Mouse (Mus musculus) left cerebral cortex, adult 6 months (tissue): ENCODE results near the gene Kctd2. TPM values are rescaled to one million over a fixed set of nuclear protein-coding genes. Genes with fewer than 3 reads are reported as not detected.

Source experiments
- long read RNA-seq, 2 experiments: library from polyadenylated mRNA; unstranded; transcript quantifications; one replicate each; pipeline ENCODE4 v2.0.0; 2019 to 2020
- polyA plus RNA-seq: library from polyadenylated mRNA; unstranded; fragments of <200 nt; fragmentation: Nextera tagmentation; gene quantifications from 2 replicates; pipeline ENCODE4 v1.2.3, GENCODE M21; 2021

Gene Kctd2
- 8.4 and 9.6 TPM in 2 replicates for polyA plus RNA-seq
- long read RNA-seq, experiment 1, partial matches to known transcripts: 7 of 12 reads
- long read RNA-seq, experiment 1, other reads (novel, unspliced or antisense): 1 of 12 reads
- long read RNA-seq, experiment 2, partial matches to known transcripts: 16 of 18 reads
- long read RNA-seq, experiment 2, other reads (novel, unspliced or antisense): 2 of 18 reads

DNA sequence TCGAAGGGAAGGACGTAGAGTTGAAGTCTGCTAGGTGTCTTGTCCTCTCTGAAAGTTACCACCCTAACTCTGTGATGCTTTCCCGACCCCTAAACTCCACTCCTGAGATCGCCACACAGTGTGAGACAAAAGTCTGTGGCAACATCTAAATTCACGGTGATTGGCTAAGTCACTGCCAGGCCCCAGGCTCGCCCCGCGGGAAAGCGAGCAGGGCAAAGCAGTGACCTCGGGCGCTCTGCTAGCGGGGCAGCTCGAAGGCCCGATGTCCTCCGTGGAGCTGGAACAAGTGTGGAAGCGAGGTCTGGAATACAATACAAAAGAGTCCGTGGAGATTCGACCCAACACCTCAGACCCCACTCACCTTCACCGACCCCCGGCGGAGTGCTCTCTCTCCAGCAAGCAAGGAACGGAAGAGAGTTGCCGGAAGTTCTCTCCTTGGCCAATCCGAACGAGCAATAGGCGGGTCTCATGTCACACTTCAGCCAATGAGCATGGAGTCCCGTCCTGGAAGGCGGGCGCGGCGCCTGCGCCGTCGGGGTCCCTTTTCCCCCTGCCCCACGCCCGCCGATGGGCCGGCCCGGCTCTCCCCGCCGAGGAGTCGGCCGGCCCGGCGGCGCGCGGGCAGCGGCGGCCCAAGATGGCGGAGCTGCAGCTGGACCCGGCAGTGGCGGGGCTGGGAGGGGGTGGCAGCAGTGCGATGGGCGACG is at the start of gene Kctd2, which contains the start of gene Atp5h:
Gene Kctd2 (plus strand): TSS at position 598 of the 707 bp plus-strand sequence.
Gene Atp5h (minus strand): TSS at position 432 of the 707 bp plus-strand sequence.

DNA sequence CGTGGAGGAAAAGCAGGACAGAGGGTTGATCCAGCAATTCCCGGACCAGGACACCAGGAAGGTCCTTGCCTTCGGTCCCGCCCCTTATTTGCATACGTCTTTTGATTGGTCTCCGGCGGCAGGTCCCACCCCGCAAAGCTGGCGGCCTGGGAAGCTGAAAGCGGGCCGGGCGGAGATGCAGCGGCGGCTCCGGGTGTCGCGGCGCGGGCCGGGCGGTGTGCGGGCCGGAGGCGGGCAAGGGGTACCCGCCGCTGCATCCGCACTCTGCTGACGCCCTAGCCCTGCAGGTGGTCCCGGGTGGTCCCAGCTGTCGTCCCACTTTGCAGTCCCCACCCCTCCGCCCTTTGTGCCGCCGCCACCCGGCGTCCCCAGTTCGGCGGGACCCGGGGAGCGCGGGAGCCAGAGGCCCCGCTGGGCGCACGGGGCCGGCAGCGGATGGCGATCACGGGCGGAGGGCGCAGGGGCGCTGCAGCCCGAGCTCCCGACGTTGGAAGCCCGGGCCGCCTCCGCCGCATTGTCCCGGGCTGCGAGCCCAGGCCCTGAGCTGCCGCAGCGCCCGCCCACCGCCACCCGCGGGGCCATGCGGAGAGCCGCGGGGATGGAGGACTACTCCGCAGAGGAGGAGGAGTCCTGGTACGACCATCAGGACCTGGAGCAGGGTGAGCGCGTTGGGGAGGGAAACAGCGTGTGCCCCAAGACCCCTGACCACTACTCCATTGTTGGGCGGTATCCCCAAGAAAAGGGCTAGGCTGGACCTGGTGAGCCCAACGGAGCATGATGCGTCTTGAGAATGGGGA is 38.0 kb upstream of the Kctd2 start, which contains the start of gene Cdr2l:
Gene Cdr2l (plus strand): TSS at position 174 of the 797 bp plus-strand sequence.

DNA sequence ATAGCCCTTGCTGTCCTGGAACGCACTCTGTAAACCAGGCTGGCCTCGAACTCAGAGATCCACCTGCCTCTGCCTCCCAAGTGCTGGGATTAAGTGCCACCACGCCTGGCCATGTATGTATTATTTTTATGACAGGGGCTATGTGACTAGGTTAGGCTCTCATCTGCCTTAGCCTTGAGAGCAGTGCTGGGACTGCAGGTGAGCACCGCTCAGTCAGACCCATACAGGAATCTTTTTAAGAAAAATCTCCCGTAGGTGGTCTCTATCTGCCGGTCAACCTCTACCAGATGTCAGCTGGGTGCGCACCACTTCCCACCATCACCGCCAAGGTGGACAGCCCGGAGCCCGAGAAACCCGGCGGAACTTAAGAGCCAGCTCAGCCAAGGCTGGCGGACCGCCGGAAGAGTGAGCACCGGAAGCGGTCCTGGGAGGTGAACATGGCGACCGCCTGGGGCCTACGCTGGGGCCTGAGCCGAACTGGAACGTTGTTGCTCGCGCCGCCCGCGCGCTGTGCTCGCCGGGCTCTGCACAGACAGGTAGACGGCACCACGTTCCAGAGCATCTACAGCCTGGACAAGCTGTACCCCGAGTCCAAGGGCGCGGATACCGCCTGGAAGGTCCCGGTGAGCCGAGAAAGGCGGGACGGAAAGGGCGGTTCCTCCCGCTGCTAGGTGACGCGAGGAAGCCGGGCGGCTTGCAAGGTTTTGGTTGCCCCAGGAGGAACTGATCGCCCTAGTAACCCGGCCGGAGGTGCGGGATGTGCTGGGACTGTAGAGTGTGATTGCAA is 16.4 kb upstream of the Kctd2 start, which contains the start of gene Mrpl58:
Gene Mrpl58 (plus strand): TSS at position 415 of the 787 bp plus-strand sequence.

DNA sequence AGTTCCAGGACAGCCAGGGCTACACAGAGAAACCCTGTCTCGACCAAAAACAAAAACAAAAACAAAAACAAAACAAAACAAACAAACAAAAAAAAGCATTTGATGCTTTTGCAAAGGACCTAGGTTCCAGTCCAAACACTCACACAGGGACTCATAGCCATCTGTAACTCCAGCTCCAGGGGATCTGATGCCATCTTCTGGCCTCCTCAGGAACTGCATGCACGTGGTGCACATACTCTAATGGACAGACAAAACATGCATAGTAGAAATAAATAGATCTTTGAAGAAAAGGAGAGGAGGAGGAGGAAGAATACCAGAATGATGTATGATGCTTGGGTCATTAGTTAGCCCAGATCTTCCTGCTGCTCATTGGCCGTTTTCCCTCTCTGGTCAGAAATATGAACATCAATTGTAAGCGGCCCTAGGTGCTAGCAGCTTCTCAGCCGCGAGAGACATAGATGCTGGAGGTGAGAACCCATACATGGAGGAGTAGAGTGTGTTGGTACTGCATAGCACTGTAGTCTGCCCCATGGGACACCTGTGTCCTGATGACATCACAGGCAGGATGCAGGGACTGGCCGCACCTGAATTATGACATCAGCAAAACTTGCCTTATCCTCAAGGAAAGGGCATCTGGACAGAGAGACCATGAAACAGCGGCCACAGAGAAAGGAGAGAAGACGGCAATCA is 20.1 kb downstream of the Kctd2 start, which contains the start of gene Trim80:
Gene Trim80 (plus strand): TSS at position 640 of the 690 bp plus-strand sequence.

DNA sequence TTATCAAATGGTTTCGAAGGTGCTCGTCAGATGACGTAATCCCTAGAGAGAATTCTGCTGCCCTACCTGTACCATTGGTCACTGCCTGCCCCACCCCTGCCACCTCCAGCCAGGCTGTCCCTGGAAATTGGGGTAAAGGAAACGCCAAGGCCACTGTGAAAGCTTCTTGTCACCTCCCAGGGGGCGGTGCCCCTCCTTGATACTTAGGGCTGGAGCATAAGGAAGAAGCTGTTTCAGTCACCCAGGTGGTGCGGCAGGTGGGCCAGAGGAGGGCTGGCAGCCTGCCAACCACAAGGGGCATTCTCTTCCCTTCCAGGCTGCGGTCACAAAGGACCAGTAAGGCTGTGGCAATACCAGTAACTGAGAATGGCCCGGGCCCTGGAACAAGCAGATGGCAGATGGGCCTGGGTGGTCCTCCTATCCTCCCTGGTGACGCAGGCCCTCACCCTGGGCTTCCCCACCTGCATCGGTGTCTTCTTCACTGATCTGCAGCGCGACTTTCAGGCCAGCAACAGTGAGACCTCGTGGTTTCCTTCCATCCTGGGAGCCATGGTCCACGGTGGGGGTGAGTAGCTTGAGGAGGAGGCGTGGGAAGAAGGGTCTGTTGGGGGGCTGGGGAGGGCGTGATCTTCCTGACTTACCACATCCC is 42.4 kb downstream of the Kctd2 start, which contains the start of gene Slc16a5:
Gene Slc16a5 (plus strand): TSS at position 232 of the 649 bp plus-strand sequence.

DNA sequence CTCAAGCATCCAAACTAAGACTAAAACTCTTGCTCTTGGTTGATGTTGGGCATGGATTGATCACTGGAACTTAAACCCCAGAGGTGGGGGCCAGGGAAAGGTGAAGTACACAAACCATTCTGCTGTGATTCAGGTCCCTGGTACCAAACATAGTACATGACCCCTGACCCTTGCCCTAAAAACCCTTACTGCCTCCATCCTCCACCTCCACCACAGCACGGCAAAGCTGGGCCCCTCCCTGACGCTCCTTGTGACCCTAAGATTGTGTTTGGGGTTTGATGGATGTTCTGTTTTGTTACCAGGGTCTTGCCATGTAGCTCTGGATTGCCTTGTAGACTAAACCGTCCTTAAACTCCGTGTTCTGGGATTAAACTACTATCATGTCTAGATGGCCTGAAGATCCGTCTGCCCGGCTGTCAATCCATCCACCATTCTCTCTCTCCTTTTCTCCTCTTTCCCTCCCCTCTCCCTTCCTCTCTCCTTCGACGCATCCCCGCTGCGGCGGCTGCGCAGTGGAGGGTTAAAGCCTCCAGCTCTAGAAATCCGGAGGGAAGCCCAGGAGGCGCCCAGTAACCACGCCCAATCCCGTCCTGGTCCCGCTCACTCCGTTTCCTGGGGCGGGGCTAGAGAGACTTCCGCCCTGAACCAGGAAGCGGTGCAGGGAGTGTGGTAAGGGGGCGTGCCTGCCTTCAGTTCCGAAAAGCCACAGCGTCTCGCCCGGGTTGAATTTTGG is 55.3 kb downstream of the Kctd2 start, which contains the start of gene Armc7:
Gene Armc7 (plus strand): TSS at position 643 of the 733 bp plus-strand sequence.

Other genes with a start within 250 kb of the Kctd2 start
- 13.6 and 21.7 TPM in 2 replicates for gene Tmem104, start 232.6 kb upstream of the Kctd2 start, polyA plus RNA-seq
- 47.6 and 49.6 TPM in 2 replicates for gene Nat9, start 232.3 kb upstream of the Kctd2 start, polyA plus RNA-seq
- gene Grin2c, start 152.9 kb upstream of the Kctd2 start, polyA plus RNA-seq: 2.8 and 6.7 TPM in 2 replicates
- gene Fdxr, start 143.1 kb upstream of the Kctd2 start, polyA plus RNA-seq: 7.4 and 8.5 TPM in 2 replicates
- gene Fads6, start 122.5 kb upstream of the Kctd2 start, polyA plus RNA-seq: 2.0 and 2.5 TPM in 2 replicates
- 1.2 and 2.5 TPM in 2 replicates for gene Otop2, start 113.0 kb upstream of the Kctd2 start, polyA plus RNA-seq
- gene Ush1g, start 98.1 kb upstream of the Kctd2 start, polyA plus RNA-seq: 0.27 and 0.36 TPM in 2 replicates
- 0.15 and 0.21 TPM in 2 replicates for gene Otop3, start 85.4 kb upstream of the Kctd2 start, polyA plus RNA-seq
- 58.1 and 64.1 TPM in 2 replicates for gene Hid1, start 52.4 kb upstream of the Kctd2 start, polyA plus RNA-seq
- 6.6 and 13.2 TPM in 2 replicates for gene Cdr2l, start 38.2 kb upstream of the Kctd2 start, polyA plus RNA-seq
- 211 and 277 TPM in 2 replicates for gene Mrpl58, start 16.4 kb upstream of the Kctd2 start, polyA plus RNA-seq
- gene Atp5h, start 166 bp upstream of the Kctd2 start, polyA plus RNA-seq: 1,610 and 1,643 TPM in 2 replicates
- gene Trim80, start 20.4 kb downstream of the Kctd2 start, polyA plus RNA-seq: not detected in 2 replicates
- 0.15 and 0.38 TPM in 2 replicates for gene Slc16a5, start 42.3 kb downstream of the Kctd2 start, polyA plus RNA-seq
- 8.7 and 8.9 TPM in 2 replicates for gene Armc7, start 55.5 kb downstream of the Kctd2 start, polyA plus RNA-seq
- 122 and 134 TPM in 2 replicates for gene Nt5c, start 71.7 kb downstream of the Kctd2 start, polyA plus RNA-seq
- 221 and 286 TPM in 2 replicates for gene Jpt1, start 94.3 kb downstream of the Kctd2 start, polyA plus RNA-seq
- 614 and 680 TPM in 2 replicates for gene Sumo2, start 116.1 kb downstream of the Kctd2 start, polyA plus RNA-seq
- gene Nup85, start 144.3 kb downstream of the Kctd2 start, polyA plus RNA-seq: 24.0 and 25.4 TPM in 2 replicates
- gene Mrps7, start 183.8 kb downstream of the Kctd2 start, polyA plus RNA-seq: 52.9 and 69.6 TPM in 2 replicates
- gene Gga3, start 183.9 kb downstream of the Kctd2 start, polyA plus RNA-seq: 5.6 and 19.8 TPM in 2 replicates
- gene Mif4gd, start 192.8 kb downstream of the Kctd2 start, polyA plus RNA-seq: 21.1 and 23.1 TPM in 2 replicates
- gene Slc25a19, start 208.2 kb downstream of the Kctd2 start, polyA plus RNA-seq: 42.4 and 49.2 TPM in 2 replicates